Mouse (Mus musculus): ENCODE measurements at regions not wholly inside any gene's neighbourhood (a gene's known extent, or its start where the extent isn't known, plus 50 kb on each side); places are given as distances from the start of the nearest gene placed in this dataset.

DNA sequence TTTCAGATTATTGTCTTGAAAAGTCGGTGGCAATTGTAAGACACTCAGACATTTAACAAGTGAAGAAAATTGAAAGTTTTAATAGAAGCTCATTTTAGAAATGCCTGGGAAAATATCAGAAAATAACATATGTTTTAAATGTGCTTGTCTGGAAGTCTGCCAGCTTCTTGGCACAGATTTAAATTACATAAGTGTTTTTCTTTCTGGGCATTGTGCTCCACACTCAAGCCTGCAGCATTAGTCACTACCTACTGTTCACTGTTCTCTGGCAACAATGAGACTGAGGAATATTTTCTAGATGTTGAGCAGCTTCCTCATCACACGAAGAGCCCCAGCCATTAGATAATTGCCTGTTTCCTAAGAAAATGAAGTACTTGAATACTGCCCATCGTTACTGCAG lies 170.3 kb upstream of the Zwint start:
- no peak overlapping the region for H3K9ac ChIP-seq (ENCODE audit: insufficient read depth, low read depth, low read length, poor library complexity, severe bottlenecking)
- TF ChIP-seq ZC3H11A (IDR thresholded peaks at IDR 0.05; ENCODE audit: borderline replicate concordance, low read depth, low read length) (no peak), MAFK (IDR thresholded peaks at IDR 0.05; ENCODE audit: insufficient read depth, low read depth, low read length) (no peak)
- no peaks in the 10 kb centered on the region for H3K36me3 ChIP-seq (ENCODE audit: control insufficient read depth, insufficient read depth, low read length, poor library complexity, severe bottlenecking)
- no peak for DNase-seq (ENCODE audit: low read depth, low spot score)
- H3K27ac ChIP-seq (ENCODE audit: insufficient read depth, low read depth, low read length, poor library complexity, severe bottlenecking), result no peak overlapping the region
- in situ Hi-C loops (cut with MboI; ENCODE audit: low sequenced_read_pairs in 2 of 2, unreplicated experiment in 2 of 2), result no loop called here
- H3K4me3 ChIP-seq (ENCODE audit: insufficient read depth in 1 of 2, low read depth in 1 of 2, low read length in 2 of 2, poor library complexity in 1 of 2, severe bottlenecking in 1 of 2), result no peak overlapping the region
- no peaks in the 10 kb centered on the region for H3K4me1 ChIP-seq (ENCODE audit: control insufficient read depth in 2 of 2, insufficient read depth in 2 of 2, low read length in 2 of 2, poor library complexity in 1 of 2)
- H3K9me3 ChIP-seq (ENCODE audit: control insufficient read depth, insufficient read depth, low read depth, low read length), result no peaks in the 10 kb centered on the region

DNA sequence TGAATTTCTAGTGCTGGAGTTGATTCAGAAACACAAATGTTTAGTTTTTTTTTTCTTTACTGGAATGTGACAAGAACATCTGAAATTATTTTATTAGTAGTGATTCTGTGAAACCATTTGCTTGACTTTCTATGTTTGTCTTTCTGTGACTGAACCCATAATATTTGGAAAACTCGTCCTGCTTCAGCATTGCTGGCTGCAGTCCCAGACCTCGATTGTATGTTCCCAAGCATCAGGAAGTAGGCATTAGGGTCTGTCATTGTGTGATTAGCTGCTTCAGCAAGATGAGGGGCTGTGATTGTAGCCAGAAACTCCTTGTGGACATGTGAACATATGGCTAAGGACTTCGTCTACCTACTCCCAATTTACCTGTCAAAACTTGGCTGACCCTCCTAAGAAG lies 122.2 kb upstream of the Zwint start:
- no peaks in the 10 kb centered on the region for H3K4me1 ChIP-seq (ENCODE audit: control insufficient read depth in 2 of 2, insufficient read depth in 2 of 2, low read length in 2 of 2, poor library complexity in 1 of 2)
- TF ChIP-seq MAFK (IDR thresholded peaks at IDR 0.05; ENCODE audit: insufficient read depth, low read depth, low read length), result no peak
- TF ChIP-seq HCFC1 (IDR thresholded peaks at IDR 0.05; ENCODE audit: borderline replicate concordance, insufficient read depth, low read length), result no peak
- TF ChIP-seq ZC3H11A (IDR thresholded peaks at IDR 0.05; ENCODE audit: borderline replicate concordance, low read depth, low read length), result no peak
- no peak for TF ChIP-seq CHD2 (IDR thresholded peaks at IDR 0.05; ENCODE audit: low read depth, low read length)
- no peak for TF ChIP-seq ZNF384 (IDR thresholded peaks at IDR 0.05; ENCODE audit: low read depth, low read length)

DNA sequence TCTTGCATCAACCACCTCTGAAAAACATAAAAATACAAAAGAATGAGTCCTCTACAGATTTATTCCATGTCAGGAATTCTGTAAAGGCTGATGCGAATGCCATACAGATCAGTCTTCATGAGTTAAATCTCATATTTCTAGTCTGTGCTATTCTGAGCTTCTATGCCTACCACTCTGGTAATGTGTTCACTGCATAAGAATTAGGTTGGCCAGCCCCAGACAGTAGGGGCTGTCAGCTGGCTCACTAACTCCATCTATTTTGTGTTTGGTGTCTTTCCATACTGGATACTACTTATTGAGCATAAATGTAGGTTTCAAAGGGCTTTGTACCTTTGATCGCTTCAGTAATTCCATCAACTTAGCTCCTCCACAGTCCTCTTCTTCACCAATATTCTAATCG lies 121.2 kb upstream of the Zwint start:
- Histone ChIP-seq H3K27ac (ENCODE audit: insufficient read depth, low read depth, low read length, poor library complexity, severe bottlenecking) (no peak overlapping the region), H3K9me3 (ENCODE audit: control insufficient read depth, insufficient read depth, low read depth, low read length) (no peaks in the 10 kb centered on the region), H3K4me1 (ENCODE audit: control insufficient read depth in 2 of 2, insufficient read depth in 2 of 2, low read length in 2 of 2, poor library complexity in 1 of 2) (no peaks in the 10 kb centered on the region), H3K36me3 (ENCODE audit: control insufficient read depth, insufficient read depth, low read length, poor library complexity, severe bottlenecking) (no peaks in the 10 kb centered on the region), H3K9ac (ENCODE audit: insufficient read depth, low read depth, low read length, poor library complexity, severe bottlenecking) (no peak overlapping the region), H3K4me3 (ENCODE audit: insufficient read depth in 1 of 2, low read depth in 1 of 2, low read length in 2 of 2, poor library complexity in 1 of 2, severe bottlenecking in 1 of 2) (no peak overlapping the region)
- no peak for DNase-seq (ENCODE audit: low read depth, low spot score)
- TF ChIP-seq ZNF384 (IDR thresholded peaks at IDR 0.05; ENCODE audit: low read depth, low read length), result no peak
- no peak for TF ChIP-seq CHD2 (IDR thresholded peaks at IDR 0.05; ENCODE audit: low read depth, low read length)
- TF ChIP-seq MAFK (IDR thresholded peaks at IDR 0.05; ENCODE audit: insufficient read depth, low read depth, low read length), result no peak
- TF ChIP-seq ZC3H11A (IDR thresholded peaks at IDR 0.05; ENCODE audit: borderline replicate concordance, low read depth, low read length), result no peak
- TF ChIP-seq HCFC1 (IDR thresholded peaks at IDR 0.05; ENCODE audit: borderline replicate concordance, insufficient read depth, low read length), result no peak
- in situ Hi-C loops (cut with MboI; ENCODE audit: low sequenced_read_pairs in 2 of 2, unreplicated experiment in 2 of 2), result no loop called here

More for the DNA sequence above, 122.2 kb upstream of the Zwint start:
- Histone ChIP-seq H3K9me3 (ENCODE audit: control insufficient read depth, insufficient read depth, low read depth, low read length) (no peaks in the 10 kb centered on the region), H3K4me3 (ENCODE audit: insufficient read depth in 1 of 2, low read depth in 1 of 2, low read length in 2 of 2, poor library complexity in 1 of 2, severe bottlenecking in 1 of 2) (no peak overlapping the region), H3K9ac (ENCODE audit: insufficient read depth, low read depth, low read length, poor library complexity, severe bottlenecking) (no peak overlapping the region), H3K27ac (ENCODE audit: insufficient read depth, low read depth, low read length, poor library complexity, severe bottlenecking) (no peak overlapping the region), H3K36me3 (ENCODE audit: control insufficient read depth, insufficient read depth, low read length, poor library complexity, severe bottlenecking) (no peaks in the 10 kb centered on the region)
- in situ Hi-C loops (cut with MboI; ENCODE audit: low sequenced_read_pairs in 2 of 2, unreplicated experiment in 2 of 2), result no loop called here
- DNase-seq (ENCODE audit: low read depth, low spot score), result no peak

DNA sequence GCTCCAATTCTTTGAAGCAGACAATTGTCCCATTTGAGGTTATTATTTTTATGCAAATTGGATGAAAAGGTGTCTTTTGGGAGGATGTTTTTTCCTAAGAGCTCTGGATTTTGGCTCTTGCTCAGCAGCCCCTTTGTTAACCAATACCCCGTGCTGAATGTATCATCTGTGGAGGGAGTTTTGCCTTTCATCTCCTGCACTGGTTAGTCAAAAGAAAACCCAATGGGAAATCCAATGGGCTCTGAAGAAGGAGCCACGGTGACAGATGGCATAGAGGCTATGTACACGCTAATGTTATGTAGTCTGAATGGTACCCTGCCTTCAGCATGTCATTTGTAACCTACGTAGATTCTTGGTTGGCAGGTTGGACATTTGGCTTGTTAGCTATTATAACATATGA lies 120.8 kb upstream of the Zwint start:
- in situ Hi-C loops (cut with MboI; ENCODE audit: low sequenced_read_pairs in 2 of 2, unreplicated experiment in 2 of 2), result no loop called here
- Histone ChIP-seq H3K9ac (ENCODE audit: insufficient read depth, low read depth, low read length, poor library complexity, severe bottlenecking) (no peak overlapping the region), H3K9me3 (ENCODE audit: control insufficient read depth, insufficient read depth, low read depth, low read length) (no peaks in the 10 kb centered on the region), H3K4me1 (ENCODE audit: control insufficient read depth in 2 of 2, insufficient read depth in 2 of 2, low read length in 2 of 2, poor library complexity in 1 of 2) (no peaks in the 10 kb centered on the region), H3K27ac (ENCODE audit: insufficient read depth, low read depth, low read length, poor library complexity, severe bottlenecking) (no peak overlapping the region), H3K4me3 (ENCODE audit: insufficient read depth in 1 of 2, low read depth in 1 of 2, low read length in 2 of 2, poor library complexity in 1 of 2, severe bottlenecking in 1 of 2) (no peak overlapping the region), H3K36me3 (ENCODE audit: control insufficient read depth, insufficient read depth, low read length, poor library complexity, severe bottlenecking) (no peaks in the 10 kb centered on the region)
- no peak for DNase-seq (ENCODE audit: low read depth, low spot score)
- TF ChIP-seq CHD2 (IDR thresholded peaks at IDR 0.05; ENCODE audit: low read depth, low read length), result no peak
- no peak for TF ChIP-seq ZNF384 (IDR thresholded peaks at IDR 0.05; ENCODE audit: low read depth, low read length)
- TF ChIP-seq HCFC1 (IDR thresholded peaks at IDR 0.05; ENCODE audit: borderline replicate concordance, insufficient read depth, low read length), result no peak
- TF ChIP-seq MAFK (IDR thresholded peaks at IDR 0.05; ENCODE audit: insufficient read depth, low read depth, low read length), result no peak
- no peak for TF ChIP-seq ZC3H11A (IDR thresholded peaks at IDR 0.05; ENCODE audit: borderline replicate concordance, low read depth, low read length)

DNA sequence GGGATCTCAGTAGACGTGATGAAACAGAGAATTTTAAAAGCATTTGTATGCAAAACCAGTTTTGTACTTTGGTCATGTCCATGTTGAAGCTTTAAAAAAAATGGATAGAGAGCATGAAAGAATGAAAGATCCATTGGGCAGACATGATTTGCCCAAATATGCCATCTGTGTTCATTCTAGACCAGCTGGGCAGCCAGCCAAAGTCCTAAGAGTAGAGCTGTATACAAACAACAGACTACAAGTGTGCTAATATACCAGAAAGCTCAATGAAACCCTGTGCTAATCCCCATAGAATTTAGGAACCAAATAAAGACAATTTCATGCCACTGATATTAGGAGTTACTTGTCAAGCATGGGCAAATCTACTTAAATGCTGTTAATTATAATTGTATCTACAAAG lies 105.1 kb upstream of the Zwint start:
- H3K9me3 ChIP-seq (ENCODE audit: control insufficient read depth, insufficient read depth, low read depth, low read length), result no peaks in the 10 kb centered on the region
- H3K4me3 ChIP-seq (ENCODE audit: insufficient read depth in 1 of 2, low read depth in 1 of 2, low read length in 2 of 2, poor library complexity in 1 of 2, severe bottlenecking in 1 of 2), result no peak overlapping the region
- H3K27ac ChIP-seq (ENCODE audit: insufficient read depth, low read depth, low read length, poor library complexity, severe bottlenecking), result no peak overlapping the region
- H3K36me3 ChIP-seq (ENCODE audit: control insufficient read depth, insufficient read depth, low read length, poor library complexity, severe bottlenecking), result no peaks in the 10 kb centered on the region
- no peak overlapping the region for H3K9ac ChIP-seq (ENCODE audit: insufficient read depth, low read depth, low read length, poor library complexity, severe bottlenecking)
- no peak for DNase-seq (ENCODE audit: low read depth, low spot score)
- peaks cover 0 to 6% of the 10 kb centered on the region in 2 experiments; a peak in 1 of 4 replicates for H3K4me1 ChIP-seq (ENCODE audit: control insufficient read depth in 2 of 2, insufficient read depth in 2 of 2, low read length in 2 of 2, poor library complexity in 1 of 2)
- TF ChIP-seq HCFC1 (IDR thresholded peaks at IDR 0.05; ENCODE audit: borderline replicate concordance, insufficient read depth, low read length) (no peak), ZNF384 (IDR thresholded peaks at IDR 0.05; ENCODE audit: low read depth, low read length) (no peak), CHD2 (IDR thresholded peaks at IDR 0.05; ENCODE audit: low read depth, low read length) (no peak), ZC3H11A (IDR thresholded peaks at IDR 0.05; ENCODE audit: borderline replicate concordance, low read depth, low read length) (no peak), MAFK (IDR thresholded peaks at IDR 0.05; ENCODE audit: insufficient read depth, low read depth, low read length) (no peak)
- in situ Hi-C loops (cut with MboI; ENCODE audit: low sequenced_read_pairs in 2 of 2, unreplicated experiment in 2 of 2), result no loop called here
